Mouse (Mus musculus) spleen, adult 2 months (tissue): ENCODE measurements around the gene Ppm1k.

ENCODE experiments used
- CTCF ChIP-seq: fragments of 200-500 bp; IDR thresholded peaks from 2 replicates; pipeline ENCODE4 v1.5.1; 2011; ENCODE audit warnings: mild to moderate bottlenecking, inconsistent platforms; ENCODE audit not compliant: insufficient read depth, insufficient read length, insufficient replicate concordance; ENCODE audit errors: extremely low read depth
- POLR2A ChIP-seq: fragments of 200-500 bp; IDR thresholded peaks from 2 replicates; pipeline ENCODE4 v1.6.1; 2011; ENCODE audit warnings: low read depth, low read length, inconsistent platforms

GRCm38 (mm10) chr6:57551211-57551796 is 16.0 kb upstream of the Ppm1k start:
- TF ChIP-seq CTCF (no peak), POLR2A (no peak)
